Mouse (Mus musculus) left cerebral cortex, adult 8-10 months (tissue): Measurements from ENCODE around the gene Aco2. TPM values are rescaled to one million over a fixed set of nuclear protein-coding genes. Genes with fewer than 3 reads are reported as not detected.

Experiments used
- DNase-seq, 2 experiments: peaks; one replicate each; pipeline ENCODE4 v3.0.0; 2022; ENCODE audit warnings: low spot score in 2 of 2
- total RNA-seq, 4 experiments: library from RNA; stranded (reverse); gene quantifications; 2 replicates each; pipeline ENCODE4 v1.2.4; 2022

Gene Aco2
- total RNA-seq, 4 experiments from 2014 or later: 453 to 537 (median 485) TPM

DNA sequence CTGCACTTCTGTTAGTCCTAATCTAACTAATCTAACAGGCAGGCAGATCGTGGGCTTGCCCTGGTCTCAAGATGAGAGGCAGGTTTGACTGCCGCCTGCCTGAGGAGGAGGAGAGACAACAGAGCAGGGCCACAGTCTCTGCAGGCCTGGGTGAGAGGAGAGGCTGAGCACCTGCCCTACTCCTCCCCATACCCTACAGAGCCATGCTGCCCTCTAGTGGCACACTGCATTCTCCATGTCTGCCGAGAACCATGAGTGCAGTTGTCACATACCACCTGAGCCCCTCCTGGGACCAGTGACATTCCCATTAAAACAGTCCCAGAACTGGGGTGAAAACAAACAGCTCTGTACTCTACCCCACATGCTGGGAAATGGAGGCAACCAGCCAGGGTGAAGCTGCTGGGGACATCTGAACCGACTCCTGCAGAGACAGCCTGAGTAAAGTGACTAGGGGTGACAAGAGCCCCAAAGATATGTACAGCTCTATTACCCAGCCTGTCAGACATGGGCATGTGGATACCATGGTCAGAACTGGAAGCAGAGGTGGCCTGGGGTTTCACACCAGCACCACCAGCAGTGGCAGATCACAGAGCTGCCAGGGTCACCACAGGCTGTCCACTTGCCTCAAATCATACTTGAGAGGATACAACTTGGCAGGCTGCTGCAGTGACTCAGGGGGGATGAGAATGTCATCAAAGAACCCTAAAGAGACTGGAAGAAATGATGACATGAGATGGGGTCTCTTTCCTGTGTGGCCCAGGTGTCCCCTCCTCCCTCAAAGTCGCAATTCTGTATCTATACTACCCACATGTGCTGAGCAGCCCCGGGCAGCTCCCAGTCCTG is 45.7 kb downstream of the Aco2 start:
- no peak for DNase-seq

DNA sequence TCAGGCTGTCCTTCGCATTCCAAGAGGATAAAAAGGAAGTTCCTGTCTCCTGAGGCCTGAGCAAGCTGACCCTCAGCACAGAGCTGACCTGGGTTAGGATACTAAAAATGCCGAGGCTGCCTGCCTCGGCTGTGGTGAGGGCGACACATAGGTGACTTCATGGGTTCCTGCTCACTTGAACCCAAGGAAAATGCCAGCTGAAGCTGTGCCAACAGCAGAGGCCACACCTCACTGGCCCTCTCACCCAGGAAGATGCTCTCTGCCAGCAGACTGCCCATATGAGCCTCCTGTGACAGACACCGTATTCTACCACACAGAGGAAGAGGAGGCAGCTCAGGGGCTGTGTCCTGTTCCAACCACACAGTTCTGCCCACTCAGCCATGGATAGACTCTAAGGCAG is 47.0 kb downstream of the Aco2 start:
- no peak for DNase-seq

DNA sequence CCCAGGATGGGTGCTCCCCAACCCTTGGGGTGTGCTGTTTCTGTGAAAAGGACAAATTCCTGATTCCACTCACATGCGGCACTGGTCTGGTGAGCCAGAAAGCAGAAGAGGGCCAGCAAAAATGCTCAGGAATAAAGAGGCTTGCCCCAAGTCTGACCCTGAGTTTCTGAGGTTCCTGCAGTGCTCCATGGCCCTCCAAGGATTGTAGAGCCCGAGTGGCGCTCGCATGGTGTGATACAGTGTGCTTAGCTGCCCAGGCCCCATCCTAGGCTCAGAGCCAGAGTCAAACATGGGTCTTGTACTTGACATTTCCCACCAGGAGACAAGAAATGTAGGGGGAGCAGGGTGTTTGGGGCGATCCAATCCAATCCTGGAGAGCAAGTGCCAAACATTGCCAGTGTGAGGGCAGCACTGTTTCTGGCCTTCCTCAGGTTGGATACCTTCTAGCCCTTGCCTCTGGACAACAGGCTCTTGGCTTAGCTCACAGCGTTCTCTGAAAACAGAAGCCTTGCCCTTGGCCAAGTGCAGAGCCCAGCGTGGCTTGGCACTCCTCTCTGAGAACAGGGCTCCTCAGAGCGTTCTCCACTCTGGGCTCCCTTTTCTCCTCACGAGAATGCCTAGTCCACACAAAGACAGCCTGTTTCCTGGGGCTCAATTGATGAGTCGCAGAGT is 48.6 kb downstream of the Aco2 start:
- no peak for DNase-seq

DNA sequence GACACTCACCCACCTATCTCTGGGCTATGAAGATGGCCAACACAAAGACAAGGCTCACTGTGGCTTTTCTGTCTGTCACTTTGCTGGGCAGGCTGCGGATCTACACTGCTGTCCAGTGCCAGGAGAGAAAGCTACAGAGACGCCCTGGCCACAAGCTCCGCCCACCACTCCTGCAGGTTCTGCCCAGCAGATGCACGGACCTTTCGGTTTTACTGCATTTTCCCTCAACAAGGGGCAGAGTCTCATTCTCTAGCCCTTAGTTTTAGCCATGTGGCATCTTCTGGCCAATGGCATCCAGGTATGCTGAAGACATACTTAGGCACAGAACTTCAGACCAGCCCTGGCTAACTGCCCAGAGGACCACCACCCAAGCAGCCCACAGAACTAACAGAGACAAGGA is 49.1 kb downstream of the Aco2 start:
- no peak for DNase-seq

DNA sequence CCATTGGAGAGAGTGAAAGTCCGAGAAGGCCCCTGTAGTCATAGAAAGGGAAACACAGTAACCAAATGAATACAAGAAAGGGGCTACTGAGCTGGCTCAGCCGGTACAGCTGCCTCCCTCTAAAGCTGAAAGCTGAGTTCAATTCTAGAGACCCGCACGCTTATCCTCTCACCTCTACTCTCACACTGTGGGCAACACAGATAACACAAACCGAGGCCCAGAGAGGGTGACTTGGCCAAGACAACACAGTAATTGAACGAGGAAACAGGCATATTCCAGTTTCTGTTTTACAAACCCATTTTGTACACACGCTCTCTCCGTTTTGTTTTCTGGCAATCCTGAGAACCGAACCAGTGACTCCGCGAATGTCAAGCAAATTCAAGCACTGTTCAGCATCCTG is 52.8 kb downstream of the Aco2 start:
- no peak for DNase-seq

DNA sequence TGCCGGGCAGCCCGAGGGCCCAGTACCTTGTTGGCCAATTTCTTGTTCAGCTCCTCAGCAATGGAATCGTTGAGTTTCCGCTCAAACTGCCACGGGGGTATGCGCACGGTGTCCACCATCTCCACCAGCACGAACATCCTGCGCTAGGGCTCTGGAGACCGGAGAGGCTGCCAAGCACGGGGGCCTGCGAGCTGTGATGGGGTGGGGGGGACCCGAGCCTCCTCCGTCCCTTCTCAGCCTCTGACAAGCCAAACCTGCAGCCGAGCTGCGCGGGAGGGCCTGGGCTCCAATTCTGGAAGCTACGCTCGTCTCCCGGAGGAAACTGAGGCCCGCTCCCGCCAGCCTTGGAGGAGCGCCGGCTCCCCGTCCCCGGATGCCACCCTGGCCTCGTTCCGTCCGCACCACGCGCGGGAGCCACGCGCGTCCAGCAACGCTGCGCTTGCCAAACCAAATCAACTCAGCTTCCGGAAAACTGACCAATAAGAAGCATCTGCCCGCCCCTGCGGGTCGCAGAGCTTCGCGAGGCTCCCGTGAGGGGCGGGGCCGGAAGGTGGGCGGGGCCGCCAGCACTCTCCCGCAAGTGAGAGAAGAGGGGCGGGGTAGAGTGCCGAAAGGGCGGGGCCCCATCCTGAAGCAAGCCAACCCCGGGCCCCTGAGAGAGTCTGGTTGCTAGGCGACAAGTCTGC is 53.8 kb downstream of the Aco2 start, which contains the start of gene Polr3h:
Gene Polr3h, minus strand, starts transcription at position 481 of the 686 bp plus-strand sequence.
- DNase-seq: peak; percentile 68 to 96

DNA sequence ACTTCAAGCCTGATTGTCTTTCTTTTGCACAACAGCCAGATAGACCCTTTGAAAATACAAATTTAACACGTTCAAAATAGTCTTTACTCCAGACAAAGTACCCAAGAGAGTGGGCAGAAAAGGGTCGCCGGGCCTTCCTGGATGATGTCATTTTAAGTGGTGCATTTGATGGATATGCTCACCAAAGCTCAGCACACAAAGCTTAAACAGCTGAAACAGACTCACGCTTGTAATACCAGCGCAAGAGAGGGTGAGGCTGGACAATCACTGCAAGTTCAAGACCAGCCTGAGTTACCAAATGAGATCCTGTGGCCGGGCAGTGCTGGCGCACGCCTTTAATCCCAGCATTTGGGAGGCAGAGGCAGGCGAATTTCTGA is 54.3 kb downstream of the Aco2 start:
- no peak for DNase-seq

DNA sequence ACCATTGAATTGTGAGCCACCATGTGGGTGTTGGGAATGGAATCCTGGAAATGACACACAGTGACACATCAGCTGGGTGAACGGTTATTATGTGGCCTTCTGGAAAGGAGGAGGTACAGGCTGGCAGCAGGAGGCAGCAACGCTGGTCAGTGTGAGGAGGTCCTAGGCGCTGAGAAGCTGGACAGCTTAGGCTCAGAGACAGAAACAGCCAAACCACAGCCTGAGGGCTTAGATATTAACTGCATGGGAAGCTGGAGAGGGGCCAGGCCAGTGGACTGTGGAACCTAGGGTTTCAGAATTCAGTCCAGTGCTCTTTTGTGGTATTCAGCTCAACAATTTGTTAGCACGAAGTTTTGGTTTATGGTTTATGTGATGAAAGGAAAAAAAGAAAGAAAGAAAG is 55.6 kb downstream of the Aco2 start:
- DNase-seq: no peak

DNA sequence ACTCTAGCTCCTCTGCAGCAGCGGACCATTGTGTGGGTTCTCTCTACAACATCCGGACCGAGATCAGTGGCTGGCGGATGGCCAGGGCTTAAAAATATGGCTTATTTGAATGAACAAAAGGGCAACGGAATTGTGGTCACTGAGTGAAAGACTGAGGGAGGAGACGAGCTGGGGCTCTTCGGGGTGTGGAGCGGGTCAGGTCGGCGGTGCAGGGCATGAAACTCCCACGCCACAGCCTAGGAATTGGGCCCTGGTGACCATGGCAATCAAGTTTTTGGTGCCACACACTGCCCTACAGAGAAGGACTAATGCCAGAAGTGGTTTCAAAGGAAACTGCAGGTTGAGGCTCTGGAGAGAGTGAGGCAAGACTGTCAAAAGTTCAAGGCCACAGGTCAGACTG is 56.2 kb downstream of the Aco2 start:
- DNase-seq: no peak

DNA sequence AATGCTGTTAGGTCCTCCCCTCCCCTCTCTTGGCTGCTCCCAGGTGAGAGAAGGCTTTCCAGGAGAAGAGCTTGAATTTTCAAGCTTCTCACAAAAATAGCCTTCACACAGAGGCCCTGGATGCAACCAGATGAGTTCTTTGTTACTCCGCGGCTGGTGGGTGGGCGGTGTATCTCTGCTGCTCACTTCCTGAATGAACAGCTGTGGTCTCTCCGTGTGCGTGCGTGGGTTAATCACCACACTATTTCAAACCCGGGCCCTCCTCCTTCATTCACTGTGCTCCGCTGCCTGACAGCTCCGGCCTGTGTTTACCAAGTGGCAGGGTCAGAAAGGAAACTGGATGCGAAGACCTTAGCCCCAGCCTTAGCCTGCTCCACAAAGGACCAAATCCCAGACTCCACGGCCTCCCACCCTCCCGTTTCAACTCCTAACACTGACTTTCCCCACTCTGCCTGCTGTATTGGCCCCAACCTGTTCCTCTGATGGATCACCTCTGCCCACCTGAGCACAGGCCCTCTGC is 60.9 kb downstream of the Aco2 start:
- DNase-seq: peak in 1 of 2 experiments; percentile 85

DNA sequence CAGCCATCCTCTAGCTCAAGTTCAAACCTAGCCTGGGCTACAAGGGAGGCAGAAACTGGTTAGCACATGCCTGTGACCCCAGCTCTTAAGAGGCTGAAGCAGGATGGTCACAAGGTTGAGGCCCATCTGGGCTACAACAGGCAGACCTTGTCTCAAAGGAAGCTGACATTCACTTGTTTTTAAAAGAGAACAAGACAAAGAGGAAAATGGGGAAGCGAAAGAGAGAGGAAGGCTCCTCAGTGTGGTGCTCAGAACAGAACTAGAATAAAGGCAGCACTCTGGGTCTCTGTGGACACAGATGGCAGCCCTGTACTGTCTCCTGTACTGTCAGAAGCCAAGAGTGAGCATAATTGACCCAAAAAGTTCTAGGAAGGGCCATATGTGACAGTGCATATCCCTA is 61.9 kb downstream of the Aco2 start:
- DNase-seq: no peak

DNA sequence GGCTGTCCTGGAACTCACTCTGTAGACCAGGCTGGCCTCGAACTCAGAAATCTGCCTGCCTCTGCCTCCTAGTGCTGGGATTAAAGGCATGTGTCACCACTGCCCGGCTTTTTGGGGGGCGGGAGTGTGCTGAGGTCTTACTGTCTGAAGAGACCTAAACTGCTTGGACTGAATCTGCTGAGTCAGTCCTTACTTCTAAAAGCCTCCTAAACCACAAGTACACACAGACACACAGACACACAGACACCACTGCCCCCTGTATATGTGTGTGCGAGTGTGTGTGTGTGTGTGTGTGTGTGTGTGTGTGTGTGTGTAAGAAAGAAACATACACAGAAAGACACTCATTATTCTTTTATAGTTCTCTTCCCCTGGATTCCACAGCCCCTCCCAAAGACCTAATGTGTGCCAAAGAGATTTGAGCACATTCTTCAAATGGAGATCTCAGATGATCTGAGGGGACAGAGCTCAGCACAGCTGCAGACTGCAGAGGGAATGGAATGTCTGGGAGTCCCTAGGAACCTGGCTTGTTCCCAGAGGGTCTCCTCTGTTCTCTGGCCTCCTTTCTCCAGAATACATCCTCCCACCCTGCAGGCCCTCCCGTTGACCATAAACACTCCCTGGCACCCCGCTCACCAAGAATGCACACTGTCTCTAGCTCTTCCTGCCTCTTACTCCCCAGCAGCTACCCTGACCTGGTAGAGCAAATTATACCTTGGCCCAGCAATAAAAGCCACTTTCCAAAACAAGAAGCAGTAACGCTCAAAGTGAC is 63.9 kb downstream of the Aco2 start:
- no peak for DNase-seq

DNA sequence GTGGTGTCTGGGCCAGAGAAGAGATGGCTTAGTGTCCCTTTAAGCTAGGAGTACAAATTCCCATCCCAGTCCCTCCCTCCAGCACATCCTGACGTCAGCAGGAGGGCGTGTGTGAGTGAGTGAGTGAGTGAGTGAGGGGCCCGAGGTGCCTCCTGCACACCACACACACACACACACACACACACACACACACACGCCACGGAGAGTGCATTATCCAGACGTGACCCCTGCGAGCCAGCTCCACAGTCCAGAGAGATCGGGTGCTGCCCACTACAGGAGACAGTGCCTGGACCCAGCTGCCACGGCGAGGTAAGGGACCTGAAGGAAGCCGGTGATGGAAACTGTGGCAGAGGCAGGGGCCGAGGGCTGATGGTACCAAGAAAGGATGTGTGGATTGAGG is 64.6 kb downstream of the Aco2 start, which contains the start of gene Csdc2:
Gene Csdc2, plus strand, starts transcription at position 81 of the 400 bp plus-strand sequence.
- DNase-seq: peak in 1 of 2 experiments; percentile 56

DNA sequence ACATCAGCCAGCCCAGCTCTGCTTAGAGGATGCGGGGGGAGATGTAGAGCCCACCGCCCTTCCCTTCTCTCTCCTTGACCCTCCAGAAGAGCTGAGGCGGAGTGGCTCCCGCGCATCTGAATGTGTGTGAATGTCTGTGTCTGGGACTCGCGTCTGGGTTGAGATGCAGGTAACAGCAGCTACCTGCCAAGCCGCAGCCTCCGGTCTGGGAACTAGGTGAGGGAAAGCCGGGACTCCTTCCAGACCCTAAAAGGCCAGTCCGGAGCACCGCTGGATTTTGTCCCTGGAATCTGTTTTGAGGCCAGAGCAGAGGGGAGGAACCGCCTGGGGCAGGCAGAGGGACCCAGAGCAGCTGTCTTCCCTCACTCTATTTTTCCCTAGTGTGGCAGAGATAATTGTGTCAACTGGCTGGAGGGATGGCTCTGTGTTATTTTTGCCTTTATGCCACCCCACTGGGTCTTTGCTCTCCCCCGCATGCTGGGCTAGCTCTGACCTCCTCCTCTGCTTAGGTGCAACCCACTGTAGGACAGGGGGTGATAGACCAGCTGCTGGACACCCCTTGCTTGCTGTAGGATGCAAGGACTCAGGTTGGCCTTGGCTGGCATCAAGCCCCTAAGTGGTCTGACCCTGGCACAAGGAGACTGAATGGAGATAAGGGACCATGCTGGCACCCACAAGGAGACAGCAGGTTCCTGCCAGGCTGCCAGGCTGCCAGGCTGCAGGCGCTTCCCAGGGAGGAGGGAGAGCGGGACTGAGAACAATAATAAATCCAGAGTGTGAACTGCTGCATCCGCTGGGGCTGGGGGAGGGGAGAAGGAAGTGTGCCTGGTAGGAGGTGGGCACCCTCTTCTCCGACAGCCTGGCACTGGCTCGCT is 65.2 kb downstream of the Aco2 start:
- DNase-seq: peak; percentile 52 to 78

DNA sequence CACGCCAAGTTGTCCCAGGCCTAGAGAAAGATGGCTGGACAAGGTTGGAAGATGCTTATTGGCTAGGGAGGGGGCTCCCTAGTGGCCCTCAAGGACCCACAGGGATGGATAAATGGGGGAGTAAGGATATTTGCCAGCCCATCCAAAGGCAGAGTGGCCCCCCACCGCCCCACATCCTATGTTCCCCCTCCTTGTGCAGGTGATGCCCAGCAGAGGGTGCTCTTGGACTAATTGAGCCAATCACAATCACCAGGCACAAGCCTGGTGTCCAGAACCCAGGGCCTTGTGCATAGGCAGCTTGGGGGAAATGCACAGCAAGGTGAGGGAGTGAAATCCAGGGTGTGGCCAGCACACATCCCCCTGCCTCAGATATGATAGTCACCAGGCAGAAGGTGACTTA is 66.1 kb downstream of the Aco2 start:
- DNase-seq: no peak

DNA sequence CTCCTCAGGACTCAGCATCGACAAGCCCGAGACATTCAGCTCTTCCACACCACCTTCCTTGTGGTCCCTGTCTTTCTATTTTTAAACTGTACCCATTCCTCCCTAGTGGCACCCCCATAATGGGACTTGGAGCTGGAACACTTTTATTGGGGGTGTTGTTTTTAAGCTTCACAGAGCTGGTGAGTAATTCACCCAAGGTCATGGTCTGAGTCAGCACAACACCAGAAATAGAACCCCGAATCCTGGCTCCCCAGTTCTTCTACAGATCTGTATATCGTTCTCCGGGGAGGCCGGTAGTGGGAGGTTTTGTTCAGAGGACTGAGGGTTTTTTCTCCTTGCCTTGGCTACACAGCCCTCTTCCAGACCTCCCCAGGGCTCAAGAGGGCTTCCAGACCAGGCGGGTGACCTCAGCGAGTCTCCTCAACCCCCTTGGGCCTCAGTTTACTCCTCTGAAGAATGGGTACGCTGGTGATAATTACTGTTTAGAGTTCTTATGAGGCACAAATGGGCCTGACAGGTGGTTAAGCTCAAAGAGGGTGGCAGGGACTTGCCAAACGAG is 67.1 kb downstream of the Aco2 start:
- DNase-seq: no peak

DNA sequence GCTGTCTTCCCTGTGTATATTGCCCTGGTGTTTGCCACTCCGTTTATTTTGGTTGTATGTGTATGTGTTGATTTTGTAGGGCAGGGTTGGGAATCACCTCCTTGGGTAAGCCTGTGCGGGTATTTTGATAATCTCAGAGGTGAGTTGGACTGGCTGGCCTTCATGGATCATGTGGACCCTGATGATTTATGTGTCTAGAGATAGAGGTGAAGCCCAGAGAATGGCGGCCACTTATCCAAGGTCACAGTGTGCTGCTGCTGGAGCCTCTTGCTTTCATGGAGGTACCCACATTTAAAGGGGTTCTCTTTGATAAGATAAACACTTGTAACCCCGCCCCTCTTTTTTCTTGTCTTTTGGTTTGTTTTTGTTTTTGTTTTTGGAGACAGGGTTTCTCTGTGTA is 67.7 kb downstream of the Aco2 start:
- no peak for DNase-seq

DNA sequence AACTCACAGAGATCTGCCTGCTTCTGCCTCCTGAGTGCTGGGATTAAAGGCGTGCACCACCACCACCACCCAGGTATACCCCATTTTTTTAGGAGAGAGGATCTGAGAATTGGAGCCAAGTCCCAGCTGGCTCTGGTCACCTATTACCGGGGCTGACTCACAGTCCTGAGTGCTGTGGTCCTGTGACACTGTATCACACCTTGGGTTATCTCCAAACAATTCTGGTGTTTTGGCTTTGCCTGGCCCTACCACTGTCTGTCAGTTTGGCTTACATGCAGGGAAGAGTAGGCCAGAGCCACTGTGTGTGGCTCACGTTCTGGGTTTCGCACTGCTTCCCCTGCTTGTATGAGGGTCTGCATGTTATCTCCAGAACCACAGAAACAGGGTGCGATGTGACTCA is 68.1 kb downstream of the Aco2 start:
- no peak for DNase-seq

DNA sequence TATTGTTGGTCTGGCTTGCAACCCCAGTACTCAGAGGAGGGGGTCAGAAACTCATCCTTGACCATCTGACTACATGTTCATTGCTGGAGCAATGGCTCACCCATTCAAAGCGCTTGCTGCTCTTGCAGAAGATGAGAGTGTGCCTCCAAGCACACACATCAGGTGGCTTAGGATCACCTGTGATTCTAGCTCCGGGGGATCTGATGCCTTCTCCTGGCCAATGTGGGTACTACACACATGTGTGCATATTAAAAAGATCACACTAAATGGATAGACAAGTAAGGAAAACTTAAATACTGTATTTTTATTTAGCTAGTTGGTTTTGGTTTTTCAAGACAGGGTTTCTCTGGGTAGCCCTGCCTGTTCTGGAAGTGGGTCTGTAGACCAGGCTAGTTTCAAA is 68.9 kb downstream of the Aco2 start:
- DNase-seq: no peak

DNA sequence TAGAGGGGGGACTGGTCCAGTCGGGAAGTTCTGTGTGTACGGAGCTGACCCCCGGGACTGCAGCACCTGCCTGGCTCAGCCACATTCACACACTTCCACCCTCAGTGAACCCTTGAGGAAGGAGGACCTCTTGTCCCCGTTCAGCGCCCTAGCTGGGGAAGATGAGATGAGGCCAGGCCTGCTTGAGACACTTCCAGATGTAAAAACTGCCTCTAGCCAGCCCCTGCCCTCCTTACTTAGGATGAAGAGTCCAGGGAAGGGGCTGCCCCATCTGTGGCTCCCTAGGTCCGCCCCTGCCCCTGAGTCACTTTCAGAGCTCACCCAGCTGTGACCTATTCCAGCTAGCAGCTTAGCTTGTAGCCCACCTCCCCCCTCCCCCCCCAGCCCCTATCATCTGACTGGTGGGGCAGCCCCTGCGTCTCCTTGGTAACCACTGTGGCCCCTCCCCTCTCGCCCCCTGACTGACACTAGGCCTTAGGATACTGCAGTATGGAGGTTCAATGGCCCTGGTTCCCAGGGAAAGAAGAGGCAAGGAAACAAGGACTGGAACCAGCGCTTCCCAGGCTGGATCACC is 71.2 kb downstream of the Aco2 start:
- no peak for DNase-seq
